Mouse (Mus musculus) heart, adult 2 months (tissue): ENCODE measurements at regions not wholly inside any gene's neighbourhood (a gene's known extent, or its start where the extent isn't known, plus 50 kb on each side); places are given as distances from the start of the nearest gene placed in this dataset.

Source experiments
- CTCF ChIP-seq: fragments of 200-600 bp; IDR thresholded peaks from 2 replicates; pipeline ENCODE4 v1.8.1; 2022; ENCODE audit warnings: antibody characterized with exemption, mild to moderate bottlenecking, moderate library complexity
- EP300 ChIP-seq: fragments of 200-500 bp; IDR thresholded peaks from 2 replicates; pipeline ENCODE4 v1.6.1; 2011; ENCODE audit warnings: low read depth, low read length, control low read depth; ENCODE audit not compliant: insufficient read depth
- POLR2A ChIP-seq: fragments of 200-500 bp; IDR thresholded peaks from 2 replicates; pipeline ENCODE4 v1.6.1; 2011; ENCODE audit warnings: mild to moderate bottlenecking, low read depth, low read length, control low read depth; ENCODE audit not compliant: insufficient read depth

GRCm38 (mm10) chr17:82331429-82331828, 593.3 kb upstream of the Slc8a1 start:
- TF ChIP-seq POLR2A (no peak), EP300 (no peak), CTCF (no peak)
